Mouse (Mus musculus): ENCODE data around the gene E2f1. TPM values are rescaled to one million over a fixed set of nuclear protein-coding genes. Genes with fewer than 3 reads are reported as not detected.

Gene E2f1
- polyA plus RNA-seq, 1 experiment from 2014 or later = 7.3 TPM

GRCm38 (mm10) chr2:154584931-154585601 lies 15.4 kb upstream of the E2f1 start:
- H3K9ac ChIP-seq (replicated peaks) = no peak overlapping the region
- H3K36me3 ChIP-seq (replicated peaks; ENCODE audit: insufficient read depth, low read length) = peaks cover 23% of the 10 kb centered on the region
- no peak overlapping the region for H3K4me3 ChIP-seq (ENCODE audit: low read depth, low read length)
- H3K4me2 ChIP-seq (ENCODE audit: low read depth, low read length) = no peak overlapping the region
- no peak overlapping the region for H3K27ac ChIP-seq (ENCODE audit: low read depth)
- ATAC-seq (no peak), DNase-seq (no peak)
- H3K4me1 ChIP-seq (ENCODE audit: insufficient read depth) = no peaks in the 10 kb centered on the region
- no peaks in the 10 kb centered on the region for H3K27me3 ChIP-seq (ENCODE audit: insufficient read depth, low read length)
- no peaks in the 10 kb centered on the region for H3K9me3 ChIP-seq (ENCODE audit: low read length)
- 67% methylated on average over 17 of the region's 17 CpGs for WGBS (ENCODE audit: insufficient replicate concordance)
- TF ChIP-seq EP300 (IDR thresholded peaks at IDR 0.05; ENCODE audit: low read depth) (no peak), CTCF (IDR thresholded peaks at IDR 0.05; ENCODE audit: low read depth) (no peak)

- no peak overlapping the region for H3K4me2 ChIP-seq (ENCODE audit: low read depth, low read length)
- DNase-seq (no peak), ATAC-seq (peak; percentile 49)
- H3K4me1 ChIP-seq (ENCODE audit: insufficient read depth) = no peaks in the 10 kb centered on the region
- peaks cover 23% of the 10 kb centered on the region for H3K36me3 ChIP-seq (replicated peaks; ENCODE audit: insufficient read depth, low read length)
- WGBS (ENCODE audit: insufficient replicate concordance) = 56% methylated on average over 15 of the region's 15 CpGs
- H3K9me3 ChIP-seq (ENCODE audit: low read length) = no peaks in the 10 kb centered on the region
- H3K4me3 ChIP-seq (ENCODE audit: low read depth, low read length) = no peak overlapping the region
- H3K27me3 ChIP-seq (ENCODE audit: insufficient read depth, low read length) = no peaks in the 10 kb centered on the region
- H3K27ac ChIP-seq (ENCODE audit: low read depth) = no peak overlapping the region
- no peak overlapping the region for H3K9ac ChIP-seq (replicated peaks)
- no peak for TF ChIP-seq EP300 (IDR thresholded peaks at IDR 0.05; ENCODE audit: low read depth)
- no peak for TF ChIP-seq CTCF (IDR thresholded peaks at IDR 0.05; ENCODE audit: low read depth)
These were observed 14.5 kb upstream of the E2f1 start for GRCm38 (mm10) chr2:154583906-154584872.

DNA sequence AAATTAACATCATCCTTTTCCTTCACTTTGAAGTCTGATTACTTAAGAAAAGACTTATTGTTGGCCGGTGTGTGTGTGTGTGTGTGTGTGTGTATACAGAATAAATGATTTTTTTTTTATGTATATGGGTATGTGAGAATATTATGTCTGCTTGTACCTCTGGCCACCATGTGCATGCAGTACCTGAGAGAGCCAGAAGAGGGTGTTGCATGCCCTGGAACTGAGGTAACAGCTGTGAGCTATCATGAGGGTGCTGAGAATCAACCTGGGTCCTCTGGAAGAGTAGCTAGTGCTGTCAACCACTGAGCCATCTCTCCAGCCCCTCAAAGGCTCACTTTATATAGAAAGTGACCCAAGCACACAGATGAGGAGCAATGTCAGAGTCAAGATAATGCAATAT lies 11.7 kb upstream of the E2f1 start:
- Histone ChIP-seq H3K9me3 (ENCODE audit: low read length) (no peaks in the 10 kb centered on the region), H3K36me3 (replicated peaks; ENCODE audit: insufficient read depth, low read length) (peaks cover 2% of the 10 kb centered on the region; the same call in 1 of the 2 replicates), H3K4me2 (ENCODE audit: low read depth, low read length) (no peak overlapping the region), H3K4me1 (ENCODE audit: insufficient read depth) (no peaks in the 10 kb centered on the region), H3K27me3 (ENCODE audit: insufficient read depth, low read length) (no peaks in the 10 kb centered on the region), H3K4me3 (ENCODE audit: low read depth, low read length) (no peak overlapping the region), H3K9ac (replicated peaks) (no peak overlapping the region), H3K27ac (ENCODE audit: low read depth) (no peak overlapping the region)
- peak; percentile 53 for TF ChIP-seq CTCF (IDR thresholded peaks at IDR 0.05; ENCODE audit: low read depth)
- TF ChIP-seq EP300 (IDR thresholded peaks at IDR 0.05; ENCODE audit: low read depth) = no peak
- no peak for ATAC-seq
- 93% methylated on average over 1 of the region's 1 CpGs for WGBS (ENCODE audit: insufficient replicate concordance)
- no peak for DNase-seq

GRCm38 (mm10) chr2:154580586-154580985 lies 10.9 kb upstream of the E2f1 start:
- Histone ChIP-seq H3K4me3 (ENCODE audit: low read depth, low read length) (no peak overlapping the region), H3K27me3 (ENCODE audit: insufficient read depth, low read length) (no peaks in the 10 kb centered on the region), H3K27ac (ENCODE audit: low read depth) (no peak overlapping the region), H3K4me1 (ENCODE audit: insufficient read depth) (no peaks in the 10 kb centered on the region), H3K36me3 (replicated peaks; ENCODE audit: insufficient read depth, low read length) (no peaks in the 10 kb centered on the region), H3K4me2 (ENCODE audit: low read depth, low read length) (no peak overlapping the region), H3K9me3 (ENCODE audit: low read length) (no peaks in the 10 kb centered on the region), H3K9ac (replicated peaks) (no peak overlapping the region)
- WGBS (ENCODE audit: insufficient replicate concordance) = 82% methylated on average over 8 of the region's 8 CpGs
- DNase-seq (no peak), ATAC-seq (no peak)
- no peak for TF ChIP-seq CTCF (IDR thresholded peaks at IDR 0.05; ENCODE audit: low read depth)
- TF ChIP-seq EP300 (IDR thresholded peaks at IDR 0.05; ENCODE audit: low read depth) = no peak

DNA sequence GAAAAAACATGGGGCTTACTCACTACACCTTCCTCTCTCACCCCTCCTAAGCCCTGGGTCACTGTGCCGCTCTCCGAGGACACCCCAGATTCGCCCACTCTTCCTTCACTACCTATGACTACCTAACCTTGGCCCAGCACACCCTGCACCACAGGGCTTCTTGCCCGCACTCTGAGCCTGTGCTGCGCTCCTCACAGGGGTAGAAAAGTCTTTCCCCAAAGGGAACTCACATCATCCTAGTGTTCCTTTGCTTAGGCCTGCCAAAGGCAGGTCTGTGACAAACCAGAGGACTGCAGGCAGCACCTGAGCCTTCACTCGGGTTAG lies 8.0 kb upstream of the E2f1 start:
- Histone ChIP-seq H3K9me3 (ENCODE audit: low read length) (no peaks in the 10 kb centered on the region), H3K27me3 (ENCODE audit: insufficient read depth, low read length) (no peaks in the 10 kb centered on the region), H3K9ac (replicated peaks) (no peak overlapping the region), H3K4me1 (ENCODE audit: insufficient read depth) (no peaks in the 10 kb centered on the region), H3K4me2 (ENCODE audit: low read depth, low read length) (no peak overlapping the region), H3K36me3 (replicated peaks; ENCODE audit: insufficient read depth, low read length) (no peaks in the 10 kb centered on the region), H3K27ac (ENCODE audit: low read depth) (no peak overlapping the region), H3K4me3 (ENCODE audit: low read depth, low read length) (no peak overlapping the region)
- TF ChIP-seq EP300 (IDR thresholded peaks at IDR 0.05; ENCODE audit: low read depth) = no peak
- no peak for TF ChIP-seq CTCF (IDR thresholded peaks at IDR 0.05; ENCODE audit: low read depth)
- ATAC-seq (no peak), DNase-seq (no peak)
- 89% methylated on average over 6 of the region's 6 CpGs for WGBS (ENCODE audit: insufficient replicate concordance)

Data from liver, postnatal 0 days (tissue).